Mouse (Mus musculus) hematopoietic stem cell, adult 5-6 weeks (primary cell): ENCODE measurements around the gene Cnksr1. TPM values are rescaled to one million over a fixed set of nuclear protein-coding genes. Genes with fewer than 3 reads are reported as not detected.
"Not testable (repeated sequence)": the region's sequence is repeated elsewhere in the genome, so short reads cannot be mapped to it uniquely, and the experiment has no call there.

Experiments
- ATAC-seq, 2 experiments: fragments of 125-278 bp in 1 of 2; replicated peaks in 1 of 2; 2 replicates each; pipeline ENCODE4 v1.8.0; 2016 to 2017; ENCODE audit warnings: inconsistent platforms in 2 of 2, mild to moderate bottlenecking in 2 of 2, moderate number of reproducible peaks in 2 of 2, low read depth in 1 of 2, moderate TSS enrichment in 1 of 2; ENCODE audit not compliant: low FRiP score in 2 of 2, poor library complexity in 2 of 2, severe bottlenecking in 2 of 2, insufficient read depth in 1 of 2, low TSS enrichment in 1 of 2
- total RNA-seq: library from RNA; stranded (forward); fragments of 172-1452, 232-1000 nt; gene quantifications from 2 replicates; pipeline ENCODE4 v1.2.3, GENCODE M21; 2017

Cnksr1 gene
- not detected in 2 replicates for total RNA-seq

GRCm38 (mm10) chr4:134238279-134238651 is at the start of gene Cnksr1:
Gene Cnksr1, minus strand, starts transcription at chr4:134238399.
- ATAC-seq = peak in 1 of 2 experiments; percentile 10; a peak in 1 of 4 replicates

- ATAC-seq = peak; percentile 72 to 77
These were observed 49.4 kb upstream of the Cnksr1 start, which contains the start of gene Pdik1l for GRCm38 (mm10) chr4:134287575-134288025. Gene Pdik1l, minus strand, starts transcription at chr4:134287895.

GRCm38 (mm10) chr4:134287168-134287564 is 49.0 kb upstream of the Cnksr1 start:
- ATAC-seq = peak; percentile 42 to 64

DNA sequence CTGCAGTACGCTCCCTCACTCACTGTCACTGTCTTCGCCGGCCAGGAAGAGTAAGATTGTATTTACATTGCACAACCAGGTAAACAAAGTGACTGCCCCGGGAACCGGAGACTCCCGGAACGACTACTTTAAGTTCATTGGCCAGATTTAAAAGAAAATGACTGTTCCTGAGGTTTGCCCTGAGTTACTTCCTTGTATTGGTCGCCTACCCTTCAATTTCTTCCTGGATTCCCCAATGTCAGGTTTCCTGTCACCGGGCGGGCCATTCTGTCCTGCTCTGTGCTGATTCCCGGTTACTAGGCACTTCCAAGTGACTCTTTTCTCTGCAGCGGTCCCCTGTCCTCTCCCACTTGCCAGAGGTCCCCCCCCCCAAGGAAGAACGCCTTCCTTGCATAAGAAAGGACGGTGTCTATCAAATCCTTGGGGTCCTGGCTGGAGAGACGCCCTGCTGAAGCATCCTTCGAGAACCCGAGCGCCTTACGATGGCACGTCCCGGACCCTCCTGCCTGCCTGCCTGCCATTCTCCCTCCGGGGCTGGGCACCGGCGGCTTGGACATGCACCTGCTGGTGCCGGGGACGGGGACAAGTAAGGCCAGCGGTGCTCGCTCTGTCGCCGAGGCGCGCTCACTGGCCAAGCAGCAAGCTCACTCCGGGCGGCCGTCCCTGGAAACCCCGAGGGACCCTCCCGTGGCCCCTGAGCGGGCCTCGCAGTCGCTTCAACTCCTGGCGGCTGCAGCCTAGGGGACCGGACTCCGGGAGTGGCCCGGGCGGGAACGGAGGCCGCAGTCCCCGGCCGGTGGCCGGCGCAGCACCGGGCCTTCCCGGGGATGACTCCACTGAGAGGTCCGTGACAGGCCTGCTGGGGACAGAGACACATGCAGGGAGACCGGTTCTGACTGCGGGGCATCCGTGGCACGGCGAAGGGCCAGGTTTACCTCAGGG is 48.3 kb upstream of the Cnksr1 start:
- no peak for ATAC-seq

- no peak for ATAC-seq
These were observed 46.7 kb upstream of the Cnksr1 start for GRCm38 (mm10) chr4:134284942-134285341.

- ATAC-seq = peak; percentile 81 to 87
These were observed 35.5 kb upstream of the Cnksr1 start for GRCm38 (mm10) chr4:134273417-134274345.

DNA sequence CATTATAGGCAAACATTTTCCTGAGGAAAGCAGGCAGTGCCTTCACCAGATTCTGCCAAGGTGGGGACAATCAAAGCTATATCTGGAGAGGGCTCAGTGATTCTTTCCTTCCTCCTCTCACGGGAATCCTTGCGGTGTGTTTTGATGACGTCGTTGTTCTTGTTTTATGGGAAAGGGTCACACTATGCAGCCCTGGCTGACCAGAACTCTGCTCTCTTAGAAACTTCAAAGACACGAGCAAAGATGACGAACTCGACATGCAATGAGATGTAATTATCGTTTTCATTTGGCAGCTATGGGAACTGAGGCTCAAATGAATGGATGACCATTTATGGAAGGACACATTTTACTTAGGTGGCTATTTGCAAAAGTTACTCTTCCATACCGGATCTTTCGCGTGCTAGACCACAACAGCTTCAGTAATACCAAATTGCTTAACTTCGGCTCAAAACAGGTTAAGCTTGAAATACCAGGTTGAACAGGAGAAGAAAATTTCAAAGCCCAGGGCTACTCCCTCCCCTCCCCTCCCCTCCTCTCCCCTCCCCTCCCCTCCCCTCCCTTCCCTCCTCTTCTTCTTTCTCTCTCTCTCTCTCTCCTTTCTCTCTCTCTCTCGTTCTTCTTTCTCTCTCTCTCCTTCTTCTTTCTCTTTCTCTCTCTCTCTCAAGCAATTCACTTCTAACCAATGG is 34.7 kb upstream of the Cnksr1 start:
- ATAC-seq = no peak

- ATAC-seq = no peak
These were observed 33.8 kb upstream of the Cnksr1 start for GRCm38 (mm10) chr4:134271979-134272378.

DNA sequence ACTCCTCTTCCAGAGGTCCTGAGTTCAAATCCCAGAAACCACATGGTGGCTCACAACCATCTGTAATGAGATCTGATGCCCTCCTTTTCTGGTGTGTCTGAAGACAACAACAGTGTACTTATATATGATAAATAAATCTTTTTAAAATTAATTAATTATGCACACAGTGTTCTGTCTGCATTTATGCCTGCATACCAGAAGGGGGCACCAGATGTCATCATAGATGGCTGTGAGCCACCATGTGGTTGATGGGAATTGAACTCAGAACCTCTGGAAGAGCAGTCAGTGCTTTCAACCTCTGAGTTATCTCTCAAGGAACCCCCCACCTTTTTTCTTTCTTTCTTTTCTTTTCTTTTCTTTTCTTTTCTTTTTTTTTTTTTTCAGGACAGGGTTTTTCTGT is 31.4 kb upstream of the Cnksr1 start:
- ATAC-seq = not testable (repeated sequence)

DNA sequence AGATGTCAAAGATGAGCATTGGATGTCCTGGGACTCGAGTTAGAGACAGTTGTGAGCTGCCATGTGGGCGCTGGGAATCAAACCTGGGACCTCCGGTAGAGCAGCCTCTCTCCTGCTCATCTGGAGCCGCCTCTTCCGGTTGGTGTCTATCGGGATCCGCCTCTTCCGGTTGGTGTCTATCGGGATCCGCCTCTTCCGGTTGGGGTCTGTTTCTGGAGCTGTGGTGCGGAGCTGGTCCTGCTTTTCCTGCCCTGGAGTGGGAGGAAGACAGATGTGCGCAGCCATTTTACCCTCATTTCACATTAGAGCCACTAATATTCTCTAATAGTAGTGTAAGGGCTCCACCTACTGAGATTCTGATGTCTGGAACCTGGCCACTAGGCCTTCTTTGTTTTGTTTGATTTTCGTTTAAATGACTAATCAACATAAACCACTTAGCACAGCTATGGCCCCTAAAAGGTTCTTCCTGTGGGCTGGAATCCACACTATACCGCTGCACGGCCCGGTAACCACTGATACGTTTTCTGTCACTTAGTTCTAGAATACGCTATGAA is 30.0 kb upstream of the Cnksr1 start:
- ATAC-seq = peak; percentile 46 to 53; a peak in 3 of 4 replicates

GRCm38 (mm10) chr4:134265860-134266585 is 27.8 kb upstream of the Cnksr1 start:
- ATAC-seq = no peak

DNA sequence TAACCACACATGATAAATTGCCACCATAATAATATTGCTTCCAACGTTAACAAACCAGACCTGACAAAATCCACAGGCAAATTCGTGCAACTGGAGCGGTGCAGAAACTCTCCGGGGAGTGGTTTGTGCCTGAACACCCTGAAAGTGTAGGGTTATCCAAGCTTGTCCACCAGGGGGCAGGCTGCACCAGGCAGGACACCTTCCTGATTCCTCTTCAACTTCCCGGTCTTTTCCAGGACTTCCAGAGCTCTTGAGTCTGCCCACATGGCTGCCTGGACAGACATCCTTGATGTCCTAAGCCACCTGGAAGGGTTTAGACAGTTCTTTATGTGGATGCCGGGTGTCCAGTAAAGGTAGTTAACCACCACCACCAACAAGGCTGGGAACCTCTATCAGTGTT is 25.0 kb upstream of the Cnksr1 start:
- peak in 1 of 2 experiments; percentile 42; a peak in 1 of 4 replicates for ATAC-seq

DNA sequence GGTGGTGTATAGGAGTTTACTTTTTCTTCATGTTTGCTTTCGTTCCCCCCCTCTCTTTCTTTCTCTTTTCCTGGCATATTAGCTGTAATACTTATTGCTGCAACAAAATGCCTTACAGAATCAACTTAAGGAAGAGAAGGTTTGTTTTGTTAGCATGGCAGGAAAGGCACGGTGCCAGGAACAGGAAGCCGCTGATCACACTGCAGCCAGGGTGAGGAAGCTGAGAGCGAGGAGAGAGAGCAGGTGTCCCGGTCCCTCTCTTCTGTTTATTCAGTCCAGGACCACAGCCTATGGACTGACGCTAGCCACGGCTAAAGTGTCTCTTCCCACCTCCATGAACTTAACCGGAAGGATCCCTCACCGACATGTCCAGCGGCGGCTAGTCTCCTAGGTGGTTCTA is 20.2 kb upstream of the Cnksr1 start:
- ATAC-seq = peak; percentile 45 to 54; a peak in 2 of 4 replicates

GRCm38 (mm10) chr4:134257198-134258009 is 19.2 kb upstream of the Cnksr1 start:
- no peak for ATAC-seq

- ATAC-seq = no peak
These were observed 18.4 kb upstream of the Cnksr1 start for GRCm38 (mm10) chr4:134256407-134257197.
